Mouse (Mus musculus) brain, embryonic 14.5 days (tissue): Measurements from ENCODE around the gene Plpp7.

Source experiments
- CTCF ChIP-seq: fragments of 200-500 bp; IDR thresholded peaks from 2 replicates; pipeline ENCODE4 v1.5.1; 2012; ENCODE audit warnings: inconsistent platforms, mild to moderate bottlenecking, moderate library complexity, borderline replicate concordance; ENCODE audit not compliant: insufficient read depth, insufficient read length; ENCODE audit errors: extremely low read depth
- POLR2A ChIP-seq: fragments of 200-500 bp; IDR thresholded peaks from 2 replicates; pipeline ENCODE4 v1.6.1; 2012; ENCODE audit warnings: mild to moderate bottlenecking, inconsistent platforms, borderline replicate concordance; ENCODE audit not compliant: poor library complexity, insufficient read depth, insufficient read length, severe bottlenecking; ENCODE audit errors: extremely low read depth

- no peak for TF ChIP-seq CTCF
- no peak for TF ChIP-seq POLR2A
Measured at GRCm38 (mm10) chr2:32153041-32153790, 57.9 kb downstream of the Plpp7 start.
